Mouse (Mus musculus) kidney, adult 2 months (tissue): ENCODE data around the gene Pank1. TPM values are rescaled to one million over a fixed set of nuclear protein-coding genes. Genes with fewer than 3 reads are reported as not detected.
A peak's percentile ranks its signal among the peaks of the same experiment; 100 is the strongest.

Source experiments
- DNase-seq: peaks from one replicate; pipeline ENCODE4 v3.0.0; 2021
- H3K27ac ChIP-seq: fragments of 200-500 bp; 2 replicates; pipeline ENCODE4 v1.5.1; 2012; ENCODE audit warnings: low read depth, low read length, control low read depth, inconsistent platforms; ENCODE audit not compliant: insufficient read depth
- H3K27me3 ChIP-seq: fragments of 200-500 bp; replicated peaks from 2 replicates; pipeline ENCODE4 v1.6.1; 2012; ENCODE audit warnings: mild to moderate bottlenecking, moderate library complexity, low read length, inconsistent platforms; ENCODE audit not compliant: control insufficient read depth, insufficient read depth
- H3K36me3 ChIP-seq: fragments of 200-500 bp; 2 replicates; pipeline ENCODE4 v1.6.1; 2012; ENCODE audit warnings: mild to moderate bottlenecking, moderate library complexity, low read length, inconsistent platforms; ENCODE audit not compliant: control insufficient read depth, insufficient read depth
- H3K4me1 ChIP-seq: fragments of 200-500 bp; 2 replicates; pipeline ENCODE4 v1.6.1; 2011; ENCODE audit warnings: low read length; ENCODE audit not compliant: control insufficient read depth, insufficient read depth
- H3K4me3 ChIP-seq: fragments of 200-500 bp; 2 replicates; pipeline ENCODE4 v1.5.1; 2011; ENCODE audit warnings: mild to moderate bottlenecking, low read depth, low read length, control low read depth; ENCODE audit not compliant: insufficient read depth
- CTCF ChIP-seq: fragments of 200-500 bp; conservative IDR thresholded peaks from 2 replicates; pipeline ENCODE4 v1.5.1; 2011; ENCODE audit warnings: low read depth, mild to moderate bottlenecking, control low read depth, low read length, moderate library complexity, mixed read lengths; ENCODE audit not compliant: insufficient read depth, insufficient read length
- POLR2A ChIP-seq: fragments of 200-500 bp; IDR thresholded peaks from one replicate; pipeline ENCODE4 v1.6.1; 2011; ENCODE audit warnings: low read depth, low read length, control low read depth
- WGBS: fragments of 180-500 bp; shearing (Covaris S2); methylation state at CpG from one replicate; pipeline ENCODE4 v1.1.7; 2018; 5-methylcytosine and 5-hydroxymethylcytosine counted together
- polyA plus RNA-seq: library from polyadenylated mRNA; depleted of rRNA; stranded (reverse); fragments of >200 nt; gene quantifications from 2 replicates; pipeline ENCODE4 v1.2.3, GENCODE M21; 2012; rRNA removed

Pank1 gene
- polyA plus RNA-seq, 1 experiment: 14.3 TPM

DNA sequence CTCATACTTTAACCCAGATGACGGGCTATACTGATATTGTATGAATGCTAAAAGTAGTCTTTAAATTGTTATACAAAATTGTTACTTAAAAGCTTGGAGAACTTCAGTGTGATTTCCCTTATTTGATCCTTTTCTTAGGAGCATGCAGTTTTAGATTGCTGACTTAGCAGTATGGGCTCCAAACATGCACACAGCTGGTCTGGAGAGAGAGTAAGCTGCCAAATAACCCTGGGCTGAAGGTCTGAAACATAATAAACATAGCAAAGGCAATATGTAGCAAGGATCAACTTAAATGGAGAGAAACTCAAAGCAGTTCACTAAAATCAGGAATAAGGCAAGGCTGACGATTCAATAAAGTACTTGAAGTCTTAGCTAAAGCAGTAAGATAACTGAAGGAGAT lies 96.8 kb downstream of the Pank1 start:
- 91% methylated on average over 2 of the region's 2 CpGs for WGBS
- no peak for TF ChIP-seq POLR2A
- TF ChIP-seq CTCF: no peak
- H3K27ac ChIP-seq: no peak overlapping the region
- DNase-seq: peak; percentile 16
- no peaks in the 10 kb centered on the region for H3K36me3 ChIP-seq
- no peak overlapping the region for H3K4me3 ChIP-seq
- H3K4me1 ChIP-seq: no peaks in the 10 kb centered on the region; the same call in 1 of the 2 replicates
- H3K27me3 ChIP-seq: no peaks in the 10 kb centered on the region

DNA sequence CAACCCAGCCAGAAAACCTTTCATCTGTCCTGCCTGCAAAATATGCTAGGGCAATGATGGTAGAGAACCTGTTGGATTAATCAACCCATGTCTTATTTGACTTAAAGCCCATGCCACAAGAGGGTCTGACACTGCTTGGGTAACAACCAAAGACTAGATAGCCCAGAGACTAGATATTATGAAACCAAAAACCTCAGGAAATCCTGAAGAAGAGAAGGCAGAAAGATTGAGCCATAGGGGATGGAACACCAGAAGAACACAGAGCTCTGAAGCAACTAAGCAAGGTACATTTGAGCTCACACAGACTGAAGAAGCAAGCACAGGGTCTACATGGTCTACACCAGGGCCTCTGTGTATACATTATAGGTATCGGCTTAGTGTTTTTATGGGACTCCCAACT lies 100.3 kb downstream of the Pank1 start:
- TF ChIP-seq POLR2A (no peak), CTCF (no peak)
- H3K36me3 ChIP-seq: no peaks in the 10 kb centered on the region
- 0 out of 2 replicates have a peak overlapping the region, but pooled peaks have one; percentile 16 for H3K27ac ChIP-seq
- no peaks in the 10 kb centered on the region for H3K27me3 ChIP-seq
- H3K4me1 ChIP-seq: no peaks in the 10 kb centered on the region; the same call in 1 of the 2 replicates
- WGBS: 100% methylated on average over 1 of the region's 1 CpGs
- no peak overlapping the region for H3K4me3 ChIP-seq
- DNase-seq: no peak

DNA sequence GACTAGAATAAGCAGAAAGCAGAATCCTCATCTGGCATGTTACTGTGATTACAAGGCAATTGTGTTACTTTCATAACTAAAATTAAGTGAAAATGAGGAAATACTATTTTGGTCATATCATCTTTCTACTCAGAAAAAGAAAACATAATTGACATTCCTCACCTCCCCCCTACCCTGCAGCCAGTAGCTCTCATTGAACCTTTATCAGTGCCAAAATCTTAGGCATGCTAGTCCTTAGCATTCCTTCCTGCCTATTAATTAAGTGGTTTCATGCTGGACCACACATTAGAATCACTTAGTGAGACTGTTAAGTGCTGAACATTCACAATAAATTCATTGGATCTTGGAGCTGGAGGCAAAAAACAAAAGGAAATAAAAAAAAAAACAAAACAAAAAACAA lies 101.2 kb downstream of the Pank1 start:
- no peaks in the 10 kb centered on the region for H3K27me3 ChIP-seq
- DNase-seq: peak; percentile 66
- H3K36me3 ChIP-seq: no peaks in the 10 kb centered on the region
- H3K4me3 ChIP-seq: no peak overlapping the region
- H3K27ac ChIP-seq: no peak overlapping the region
- TF ChIP-seq CTCF (no peak), POLR2A (no peak)
- no peaks in the 10 kb centered on the region; the same call in 1 of the 2 replicates for H3K4me1 ChIP-seq

DNA sequence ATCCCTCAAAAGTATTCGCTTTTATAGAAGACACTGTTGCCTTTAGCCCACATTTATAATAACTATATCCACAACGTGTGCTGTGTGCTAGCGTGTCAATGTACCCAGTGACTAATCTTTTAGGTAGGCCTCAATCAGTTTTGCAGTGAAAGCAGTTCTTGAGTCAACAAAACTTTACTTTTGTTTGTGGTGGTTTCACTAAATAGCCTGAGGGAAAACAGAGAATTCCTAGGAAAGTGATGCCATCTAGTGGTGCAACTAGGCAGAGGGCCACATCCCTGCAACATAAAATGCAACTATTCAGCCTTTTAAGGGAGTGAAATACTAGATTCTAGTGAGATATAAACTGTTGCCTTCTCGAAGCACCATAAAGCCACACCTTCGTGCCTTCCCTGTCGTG lies 106.5 kb downstream of the Pank1 start:
- Histone ChIP-seq H3K27me3 (no peaks in the 10 kb centered on the region), H3K36me3 (no peaks in the 10 kb centered on the region), H3K27ac (no peak overlapping the region), H3K4me1 (no peaks in the 10 kb centered on the region; the same call in 1 of the 2 replicates), H3K4me3 (no peak overlapping the region)
- WGBS: 16% methylated on average over 6 of the region's 6 CpGs
- DNase-seq: peak; percentile 87
- TF ChIP-seq POLR2A: no peak
- peak; percentile 15; the same call in 1 of the 2 replicates for TF ChIP-seq CTCF

DNA sequence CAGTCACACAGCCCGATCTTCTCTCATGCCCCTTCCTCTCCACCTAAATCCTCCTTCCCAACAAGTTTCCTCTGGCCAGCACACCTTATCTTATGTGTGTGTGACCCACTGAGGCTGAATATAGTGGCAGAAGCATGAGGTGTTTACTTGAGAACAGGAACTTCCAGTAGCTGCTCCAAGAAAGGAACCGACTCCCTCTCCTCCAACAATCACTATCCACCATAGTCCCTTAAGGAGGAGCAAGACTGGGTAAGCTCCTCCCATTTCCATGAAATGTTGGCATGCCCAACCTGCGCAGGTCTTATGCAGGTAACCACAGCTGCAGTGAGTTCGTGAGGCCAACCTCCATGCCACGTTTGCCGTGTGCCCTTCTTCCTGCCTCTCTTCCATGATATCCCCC lies 108.5 kb downstream of the Pank1 start:
- Histone ChIP-seq H3K27me3 (no peaks in the 10 kb centered on the region), H3K4me1 (no peaks in the 10 kb centered on the region; the same call in 1 of the 2 replicates), H3K27ac (no peak overlapping the region), H3K36me3 (no peaks in the 10 kb centered on the region), H3K4me3 (no peak overlapping the region)
- no peak for TF ChIP-seq POLR2A
- no peak for DNase-seq
- 89% methylated on average over 6 of the region's 6 CpGs for WGBS

DNA sequence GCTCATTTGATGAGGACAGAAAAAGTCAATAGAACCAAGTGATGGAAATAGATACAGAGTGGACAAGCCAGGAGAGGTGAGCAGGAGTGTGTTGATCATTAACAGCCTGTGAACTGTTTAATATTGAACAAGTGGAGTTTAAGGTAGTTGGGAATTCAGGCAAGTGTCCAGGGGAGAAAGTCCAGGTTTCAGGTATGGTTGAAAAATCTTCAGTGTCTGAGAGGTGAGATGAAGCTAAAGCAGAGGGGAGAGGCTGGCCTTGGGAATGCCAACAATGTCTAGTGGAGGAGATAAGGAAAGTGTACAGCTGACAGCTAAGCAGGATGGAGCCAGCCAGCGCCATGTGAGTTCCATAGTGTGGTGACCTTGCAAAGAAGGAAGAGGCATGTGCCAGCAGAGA lies 120.5 kb downstream of the Pank1 start:
- Histone ChIP-seq H3K4me1 (peaks cover 24% of the 10 kb centered on the region; the same call in 1 of the 2 replicates), H3K4me3 (no peak overlapping the region), H3K27me3 (no peaks in the 10 kb centered on the region), H3K36me3 (no peaks in the 10 kb centered on the region), H3K27ac (peak overlapping the region; percentile 96)
- 25% methylated on average over 1 of the region's 1 CpGs for WGBS
- TF ChIP-seq POLR2A (no peak), CTCF (no peak)
- DNase-seq: peak; percentile 95

Other genes starting within 250 kb of the Pank1 start
- gene Ifit1bl2, start 238.7 kb downstream of the Pank1 start, polyA plus RNA-seq: 0.35 and 0.42 TPM in 2 replicates
- 3.6 and 5.6 TPM in 2 replicates for gene Ifit1, start 238.6 kb downstream of the Pank1 start, polyA plus RNA-seq
- gene Slc16a12, start 132.2 kb downstream of the Pank1 start, polyA plus RNA-seq: 59.6 and 61.4 TPM in 2 replicates
- gene Kif20b, start 42.9 kb upstream of the Pank1 start, polyA plus RNA-seq: 0.07 and 0.30 TPM in 2 replicates